Mouse (Mus musculus) neural tube, embryonic 11.5 days (tissue): ENCODE data around the gene Cers3. TPM values are rescaled to one million over a fixed set of nuclear protein-coding genes. Genes with fewer than 3 reads are reported as not detected.

Source experiments
- ATAC-seq: fragments of 200-750 bp; cut with Nextera tagmentation; 2 replicates; pipeline ENCODE4 v1.8.0; 2017; ENCODE audit warnings: moderate number of reproducible peaks, mild to moderate bottlenecking, moderate TSS enrichment, moderate library complexity; ENCODE audit not compliant: insufficient read depth, low FRiP score, low TSS enrichment
- DNase-seq: peaks from one replicate; pipeline ENCODE4 v3.0.0-alpha.2; 2015; ENCODE audit warnings: low spot score
- H3K27ac ChIP-seq: fragments of 300-500 bp; sonication (generic); 2 replicates; pipeline ENCODE4 v1.5.1; 2014; ENCODE audit warnings: low read depth, mild to moderate bottlenecking, low read length
- H3K27me3 ChIP-seq: fragments of 300-500 bp; sonication (generic); 2 replicates; pipeline ENCODE4 v1.6.1; 2014; ENCODE audit warnings: mild to moderate bottlenecking, low read length, mixed read lengths; ENCODE audit not compliant: control insufficient read depth, insufficient read depth
- H3K36me3 ChIP-seq: fragments of 300-500 bp; sonication (generic); 2 replicates; pipeline ENCODE4 v1.6.1; 2014; ENCODE audit warnings: mild to moderate bottlenecking, low read length, moderate library complexity, mixed read lengths; ENCODE audit not compliant: control insufficient read depth, insufficient read depth
- H3K4me1 ChIP-seq: fragments of 300-500 bp; sonication (generic); 2 replicates; pipeline ENCODE4 v1.6.1; 2014; ENCODE audit warnings: low read length, mixed read lengths; ENCODE audit not compliant: control insufficient read depth, insufficient read depth
- H3K4me2 ChIP-seq: fragments of 300-500 bp; sonication (generic); 2 replicates; pipeline ENCODE4 v1.6.1; 2014; ENCODE audit warnings: low read depth, mild to moderate bottlenecking, moderate library complexity
- H3K4me3 ChIP-seq: fragments of 300-500 bp; sonication (generic); 2 replicates; pipeline ENCODE4 v1.5.1; 2014; ENCODE audit warnings: low read depth, low read length
- H3K9ac ChIP-seq: fragments of 300-500 bp; sonication (generic); 2 replicates; pipeline ENCODE4 v1.6.1; 2014; ENCODE audit warnings: mild to moderate bottlenecking, low read length
- H3K9me3 ChIP-seq: fragments of 300-500 bp; sonication (generic); 2 replicates; pipeline ENCODE4 v1.6.1; 2016; ENCODE audit warnings: low read length; ENCODE audit not compliant: control insufficient read depth
- WGBS: fragments of 180-500 bp; shearing (Covaris S2); extraction: QIAGEN DNeasy Blood & Tissue Kit; methylation state at CpG from one replicate; pipeline ENCODE4 v1.1.7; 2014; 5-methylcytosine and 5-hydroxymethylcytosine counted together
- polyA plus RNA-seq: library from polyadenylated mRNA; unstranded; fragments of >200 nt; fragmentation: Nextera tagmentation; extraction: Ambion mirVana; gene quantifications from 2 replicates; pipeline ENCODE4 v1.2.1, GENCODE M21; 2014

Gene Cers3
- polyA plus RNA-seq, 1 experiment from 2014 or later = 0.94 TPM

DNA sequence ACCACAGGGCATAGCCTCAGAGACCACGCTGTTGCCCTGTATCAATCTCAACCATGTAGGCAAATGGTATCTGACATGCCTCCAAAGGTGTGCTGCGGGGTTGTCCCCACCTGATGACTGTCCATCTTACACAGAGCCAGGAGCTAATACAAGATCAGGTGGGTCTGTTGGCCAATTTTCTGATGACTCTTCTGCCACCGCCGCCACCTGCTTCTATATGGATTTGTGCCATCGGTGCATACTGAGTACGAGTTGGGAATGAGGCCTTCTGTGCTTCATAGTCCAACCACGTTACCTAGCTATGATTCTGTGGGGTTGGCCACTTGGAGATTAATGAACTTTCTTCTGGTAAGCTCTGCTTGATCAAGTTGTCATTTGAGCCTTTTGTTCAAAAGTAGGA, 67.1 kb downstream of the Cers3 start:
- no peak overlapping the region for H3K4me2 ChIP-seq
- no peak for DNase-seq
- H3K9me3 ChIP-seq = no peaks in the 10 kb centered on the region
- H3K4me3 ChIP-seq = no peak overlapping the region
- WGBS = 93% methylated on average over 7 of the region's 7 CpGs
- H3K36me3 ChIP-seq = no peaks in the 10 kb centered on the region
- H3K4me1 ChIP-seq = no peaks in the 10 kb centered on the region
- no peak overlapping the region for H3K9ac ChIP-seq
- no peaks in the 10 kb centered on the region for H3K27me3 ChIP-seq
- ATAC-seq = no peak
- H3K27ac ChIP-seq = no peak overlapping the region

DNA sequence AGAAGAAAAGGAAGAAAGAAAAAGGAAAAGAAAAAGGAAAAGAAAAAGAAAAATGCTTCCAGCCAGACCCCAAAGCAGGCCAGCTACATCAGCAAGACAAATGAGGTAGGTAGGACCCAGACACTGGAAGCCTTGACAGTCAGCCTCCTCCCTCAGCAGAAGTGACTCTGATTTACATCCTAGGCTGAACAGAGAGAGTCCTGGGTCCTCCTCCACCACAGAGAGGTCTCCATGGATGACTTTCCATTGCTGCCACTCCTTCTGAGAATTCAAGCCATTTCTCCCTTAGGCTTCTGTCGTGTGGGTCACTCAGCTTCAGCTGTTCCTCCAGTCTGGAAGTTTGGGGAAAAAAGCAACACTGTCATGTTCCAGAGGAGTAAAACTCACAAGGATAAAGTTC, 68.0 kb downstream of the Cers3 start:
- Histone ChIP-seq H3K4me2 (no peak overlapping the region), H3K36me3 (no peaks in the 10 kb centered on the region), H3K4me3 (no peak overlapping the region), H3K27ac (no peak overlapping the region), H3K4me1 (no peaks in the 10 kb centered on the region), H3K9me3 (no peaks in the 10 kb centered on the region), H3K27me3 (no peaks in the 10 kb centered on the region), H3K9ac (no peak overlapping the region)
- DNase-seq (no peak), ATAC-seq (no peak)
- 72% methylated on average over 1 of the region's 1 CpGs for WGBS

DNA sequence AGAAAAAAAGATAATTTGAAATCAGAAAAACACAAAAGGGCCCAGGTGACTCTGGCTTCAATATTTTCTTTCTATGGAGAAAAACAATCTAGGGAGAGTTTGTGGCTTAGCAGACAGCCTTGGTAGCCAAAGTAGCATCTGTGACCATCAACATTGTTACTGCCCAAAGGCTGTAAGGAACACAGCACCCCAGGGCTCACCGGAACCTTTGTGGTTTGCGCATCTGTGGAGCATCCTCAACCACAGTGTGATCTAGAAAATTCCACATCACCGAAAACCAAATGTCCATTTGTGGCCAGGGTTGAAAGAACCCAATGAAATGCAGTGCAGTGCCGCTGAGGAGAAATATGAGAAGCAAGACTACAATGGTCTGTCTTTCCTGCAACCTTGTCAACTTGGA, 69.0 kb downstream of the Cers3 start:
- no peaks in the 10 kb centered on the region for H3K36me3 ChIP-seq
- H3K27ac ChIP-seq = no peak overlapping the region
- no peak for ATAC-seq
- H3K4me3 ChIP-seq = no peak overlapping the region
- no peaks in the 10 kb centered on the region for H3K27me3 ChIP-seq
- no peaks in the 10 kb centered on the region for H3K4me1 ChIP-seq
- H3K9me3 ChIP-seq = no peaks in the 10 kb centered on the region
- no peak for DNase-seq
- no peak overlapping the region for H3K9ac ChIP-seq
- H3K4me2 ChIP-seq = no peak overlapping the region
- WGBS = 81% methylated on average over 4 of the region's 4 CpGs

DNA sequence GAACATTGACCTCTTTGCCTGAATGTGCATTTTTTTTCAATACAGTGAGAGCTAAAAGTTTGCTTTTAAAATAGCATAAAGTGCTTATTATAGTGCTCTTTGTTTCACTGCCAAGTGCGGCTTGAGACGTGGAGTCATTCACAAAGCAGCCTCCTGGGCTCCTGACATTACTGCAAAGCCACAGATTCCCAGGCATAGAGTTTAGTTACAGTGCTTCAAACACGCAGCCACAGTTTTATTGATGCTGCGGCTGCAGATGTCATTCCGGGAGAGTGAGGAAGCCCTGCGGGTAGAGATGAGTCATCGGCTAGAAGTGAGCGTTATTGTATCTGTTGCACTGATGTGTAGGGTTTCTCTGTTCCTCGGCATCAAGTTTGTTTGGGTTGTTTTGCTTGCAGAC, 69.4 kb downstream of the Cers3 start:
- ATAC-seq = no peak
- Histone ChIP-seq H3K27me3 (no peaks in the 10 kb centered on the region), H3K27ac (no peak overlapping the region), H3K4me1 (no peaks in the 10 kb centered on the region), H3K9me3 (no peaks in the 10 kb centered on the region), H3K4me2 (no peak overlapping the region), H3K36me3 (no peaks in the 10 kb centered on the region), H3K4me3 (no peak overlapping the region), H3K9ac (no peak overlapping the region)
- DNase-seq = no peak
- 70% methylated on average over 9 of the region's 9 CpGs for WGBS

DNA sequence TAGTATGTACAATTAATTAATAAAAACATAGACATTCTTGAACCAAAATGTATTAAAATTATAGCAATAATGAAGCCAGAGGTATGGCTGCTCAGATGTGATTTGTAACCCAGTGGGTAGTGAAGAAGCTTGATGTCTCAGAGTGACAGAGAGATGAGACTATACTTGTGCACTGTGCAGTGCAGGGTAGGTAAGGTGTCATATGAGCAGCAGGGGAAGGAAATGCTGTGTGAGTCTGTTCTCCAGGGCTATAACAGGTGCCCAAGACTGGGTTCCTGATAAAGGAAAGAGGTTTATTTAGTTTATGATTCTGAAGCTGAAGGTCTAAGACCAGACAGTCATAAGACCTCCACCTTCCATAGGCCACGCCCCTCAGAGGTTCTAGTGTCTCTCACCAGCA, 69.9 kb downstream of the Cers3 start:
- H3K36me3 ChIP-seq = no peaks in the 10 kb centered on the region
- no peak overlapping the region for H3K9ac ChIP-seq
- WGBS = 67% methylated on average over 1 of the region's 1 CpGs
- DNase-seq (no peak), ATAC-seq (no peak)
- no peaks in the 10 kb centered on the region for H3K4me1 ChIP-seq
- no peak overlapping the region for H3K27ac ChIP-seq
- no peaks in the 10 kb centered on the region for H3K9me3 ChIP-seq
- H3K4me3 ChIP-seq = no peak overlapping the region
- no peak overlapping the region for H3K4me2 ChIP-seq
- H3K27me3 ChIP-seq = no peaks in the 10 kb centered on the region

DNA sequence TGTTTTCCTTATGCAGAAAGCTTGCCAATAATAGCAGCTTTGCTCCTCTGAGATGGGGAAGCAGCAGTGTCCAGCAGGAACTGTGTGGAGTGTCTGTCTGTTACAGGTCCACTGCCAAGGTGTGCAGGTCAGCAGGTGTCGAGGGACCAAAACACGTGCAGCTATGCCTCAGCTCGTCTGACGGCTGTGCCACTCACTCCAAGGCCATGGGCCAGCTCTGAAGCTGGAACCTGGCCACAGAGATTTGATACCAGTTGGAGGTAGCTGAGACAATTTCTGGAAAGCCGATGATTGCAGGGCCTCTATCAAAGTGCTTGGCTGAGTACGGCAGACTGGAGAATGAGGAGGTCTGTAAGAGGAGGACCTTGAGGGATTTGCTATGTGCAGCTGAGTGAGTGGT, 72.2 kb downstream of the Cers3 start:
- Histone ChIP-seq H3K9me3 (no peaks in the 10 kb centered on the region), H3K9ac (no peak overlapping the region), H3K27me3 (no peaks in the 10 kb centered on the region), H3K27ac (no peak overlapping the region), H3K4me1 (no peaks in the 10 kb centered on the region), H3K4me3 (no peak overlapping the region), H3K4me2 (no peak overlapping the region), H3K36me3 (no peaks in the 10 kb centered on the region)
- DNase-seq = no peak
- 90% methylated on average over 6 of the region's 6 CpGs for WGBS
- ATAC-seq = no peak

DNA sequence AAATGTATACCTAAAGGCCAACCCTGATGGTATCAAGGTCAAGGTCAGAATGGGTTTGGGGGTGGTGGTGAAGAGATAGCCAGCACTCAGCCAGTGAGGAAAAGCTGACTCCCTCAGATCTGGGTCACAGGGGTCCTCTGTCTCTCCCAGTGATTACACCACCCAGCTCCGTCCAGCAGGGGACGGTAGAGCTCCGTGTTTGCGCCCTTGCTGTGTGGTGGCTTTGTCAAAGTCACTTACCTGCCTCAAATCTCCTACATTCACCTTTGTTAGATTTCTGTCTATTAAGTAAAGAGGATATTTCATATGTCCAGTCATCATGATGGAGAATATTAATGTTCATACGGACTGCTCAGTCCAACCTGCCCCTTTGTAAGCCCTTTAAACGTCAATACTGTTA, 76.7 kb downstream of the Cers3 start:
- no peak overlapping the region for H3K27ac ChIP-seq
- H3K9me3 ChIP-seq = no peaks in the 10 kb centered on the region
- 31% methylated on average over 6 of the region's 6 CpGs for WGBS
- DNase-seq = peak; percentile 51
- H3K4me2 ChIP-seq = no peak overlapping the region
- ATAC-seq = no peak
- H3K27me3 ChIP-seq = no peaks in the 10 kb centered on the region
- H3K4me3 ChIP-seq = no peak overlapping the region
- no peaks in the 10 kb centered on the region for H3K4me1 ChIP-seq
- H3K36me3 ChIP-seq = no peaks in the 10 kb centered on the region
- H3K9ac ChIP-seq = no peak overlapping the region

- Histone ChIP-seq H3K9me3 (no peaks in the 10 kb centered on the region), H3K36me3 (no peaks in the 10 kb centered on the region), H3K4me1 (no peaks in the 10 kb centered on the region), H3K9ac (no peak overlapping the region), H3K4me2 (no peak overlapping the region), H3K27ac (no peak overlapping the region), H3K27me3 (no peaks in the 10 kb centered on the region), H3K4me3 (no peak overlapping the region)
- WGBS = 86% methylated on average over 5 of the region's 5 CpGs
- no peak for DNase-seq
- no peak for ATAC-seq
These were observed 87.5 kb downstream of the Cers3 start for GRCm38 (mm10) chr7:66830803-66831202.

DNA sequence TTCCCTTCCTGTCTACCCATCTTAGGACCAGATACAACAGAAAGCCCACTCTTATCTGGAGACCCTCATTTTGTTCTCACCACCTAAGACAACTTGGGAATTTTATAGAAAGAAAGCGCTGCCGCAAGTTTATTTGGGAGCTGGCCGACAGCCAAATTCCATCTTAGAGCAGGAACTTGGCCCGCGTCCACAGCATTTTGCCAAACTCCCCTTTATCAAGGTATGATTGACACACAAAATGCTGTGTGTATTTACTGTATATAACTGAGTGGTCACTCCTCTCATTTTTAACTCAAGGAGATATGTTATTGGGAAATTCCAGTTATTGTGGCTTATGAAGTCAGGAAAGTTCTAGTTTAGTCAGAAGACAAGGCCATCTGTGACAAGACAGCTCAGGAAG, 88.0 kb downstream of the Cers3 start:
- no peak for ATAC-seq
- no peaks in the 10 kb centered on the region for H3K36me3 ChIP-seq
- H3K4me2 ChIP-seq = no peak overlapping the region
- no peaks in the 10 kb centered on the region for H3K27me3 ChIP-seq
- H3K9ac ChIP-seq = no peak overlapping the region
- no peak overlapping the region for H3K4me3 ChIP-seq
- no peaks in the 10 kb centered on the region for H3K4me1 ChIP-seq
- H3K9me3 ChIP-seq = no peaks in the 10 kb centered on the region
- DNase-seq = no peak
- H3K27ac ChIP-seq = no peak overlapping the region
- 95% methylated on average over 5 of the region's 5 CpGs for WGBS
